Mouse (Mus musculus): Measurements from ENCODE around the gene Dmrtc2.

GRCm38 (mm10) chr7:24902630-24903443, 33.0 kb downstream of the Dmrtc2 start, which contains the start of gene Arhgef1:
- TF ChIP-seq CTCF (IDR thresholded peaks at IDR 0.05; ENCODE audit: control insufficient read depth, insufficient read depth, insufficient read length) (no peak), MYOG (IDR thresholded peaks at IDR 0.05; ENCODE audit: control insufficient read depth, extremely low read depth, insufficient read length) (no peak)

Measured in C2C12 (cell line).